Mouse (Mus musculus) spleen, adult 2 months (tissue): ENCODE measurements around the gene Slc25a14. TPM values are rescaled to one million over a fixed set of nuclear protein-coding genes. Genes with fewer than 3 reads are reported as not detected.
A peak's percentile ranks its signal among the peaks of the same experiment; 100 is the strongest.

ENCODE experiments used
- DNase-seq, 2 experiments: peaks; one replicate each; pipeline versions ENCODE4 v3.0.0 to v3.0.0-alpha.2; 2012 to 2021; ENCODE audit warnings: low spot score in 2 of 2, low read depth in 1 of 2
- H3K27ac ChIP-seq: fragments of 200-500 bp; 2 replicates; pipeline ENCODE4 v1.5.1; 2012; ENCODE audit warnings: low read length, inconsistent platforms; ENCODE audit not compliant: insufficient read depth
- H3K27me3 ChIP-seq: fragments of 200-500 bp; 2 replicates; pipeline ENCODE4 v1.6.1; 2012; ENCODE audit warnings: mild to moderate bottlenecking, moderate library complexity, low read length, inconsistent platforms; ENCODE audit not compliant: control insufficient read depth, insufficient read depth
- H3K36me3 ChIP-seq: fragments of 200-500 bp; 2 replicates; pipeline ENCODE4 v1.6.1; 2012; ENCODE audit warnings: mild to moderate bottlenecking, low read length, inconsistent platforms; ENCODE audit not compliant: control insufficient read depth, insufficient read depth
- H3K4me1 ChIP-seq: fragments of 200-500 bp; 2 replicates; pipeline ENCODE4 v1.6.1; 2011; ENCODE audit warnings: inconsistent platforms; ENCODE audit not compliant: control insufficient read depth, insufficient read depth, insufficient read length
- H3K4me3 ChIP-seq: fragments of 200-500 bp; 2 replicates; pipeline ENCODE4 v1.5.1; 2011; ENCODE audit warnings: mild to moderate bottlenecking, inconsistent platforms; ENCODE audit not compliant: insufficient read depth, insufficient read length; ENCODE audit errors: extremely low read depth
- CTCF ChIP-seq: fragments of 200-500 bp; IDR thresholded peaks from 2 replicates; pipeline ENCODE4 v1.5.1; 2011; ENCODE audit warnings: mild to moderate bottlenecking, inconsistent platforms; ENCODE audit not compliant: insufficient read depth, insufficient read length, insufficient replicate concordance; ENCODE audit errors: extremely low read depth
- POLR2A ChIP-seq: fragments of 200-500 bp; IDR thresholded peaks from 2 replicates; pipeline ENCODE4 v1.6.1; 2011; ENCODE audit warnings: low read depth, low read length, inconsistent platforms
- WGBS: fragments of 180-500 bp; shearing (Covaris S2); methylation state at CpG from one replicate; pipeline ENCODE4 v1.1.7; 2018; 5-methylcytosine and 5-hydroxymethylcytosine counted together
- polyA plus RNA-seq: library from polyadenylated mRNA; depleted of rRNA; stranded (reverse); fragments of >200 nt; gene quantifications from 2 replicates; pipeline ENCODE4 v1.2.3, GENCODE M21; 2012; rRNA removed

Gene Slc25a14
- polyA plus RNA-seq, 1 experiment, result 1.3 TPM

DNA sequence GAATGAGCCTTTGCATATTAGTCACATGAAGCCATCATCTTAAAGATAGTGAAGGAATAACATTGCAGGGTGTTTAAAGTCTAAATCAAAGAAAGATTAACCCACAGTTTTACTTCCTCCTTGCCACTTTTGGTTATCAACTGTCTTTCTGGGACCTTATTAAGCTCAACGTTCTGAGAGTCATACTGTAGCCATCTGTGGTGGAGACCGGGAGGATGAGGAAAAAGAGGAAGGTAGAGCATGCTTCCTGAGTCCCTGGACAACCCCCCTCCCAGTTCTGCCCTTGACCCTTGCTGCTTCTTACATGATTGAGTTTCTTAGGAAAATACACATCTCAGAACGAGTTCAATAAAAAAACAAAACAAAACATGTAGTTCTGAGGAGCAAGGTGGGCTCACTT, 48.5 kb downstream of the Slc25a14 start:
- Histone ChIP-seq H3K27ac (no peak overlapping the region), H3K4me1 (no peaks in the 10 kb centered on the region), H3K27me3 (no peaks in the 10 kb centered on the region), H3K36me3 (no peaks in the 10 kb centered on the region), H3K4me3 (no peak overlapping the region)
- no peak for DNase-seq
- 19% methylated on average over 3 of the region's 3 CpGs for WGBS
- TF ChIP-seq POLR2A (no peak), CTCF (no peak)

DNA sequence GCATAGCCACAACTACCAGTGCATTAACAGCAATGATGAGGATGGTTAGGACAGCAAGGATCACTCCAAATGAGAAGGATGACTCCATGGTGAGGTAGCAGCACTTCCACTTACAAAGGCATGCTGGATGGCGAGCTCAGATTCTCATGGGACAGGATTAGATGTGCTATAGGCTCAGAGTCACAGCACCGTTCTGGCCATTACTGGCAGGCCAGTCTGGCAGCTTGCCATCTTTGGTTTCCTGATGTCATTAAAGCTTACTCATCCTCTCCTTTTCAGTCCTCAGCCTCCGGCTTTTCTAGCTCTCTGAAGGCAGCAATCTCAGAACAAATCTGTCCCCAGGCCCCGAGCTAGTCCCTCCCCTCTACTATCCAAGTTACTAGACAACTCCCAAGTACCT, 51.0 kb downstream of the Slc25a14 start, which contains the start of gene Gpr119:
TSS of gene Gpr119 (minus strand) at position 308 of the 400 bp plus-strand sequence.
- Histone ChIP-seq H3K36me3 (no peaks in the 10 kb centered on the region), H3K4me3 (no peak within 1 kb of the TSS), H3K27me3 (no peaks in the 10 kb centered on the region), H3K4me1 (no peaks in the 10 kb centered on the region), H3K27ac (no peak within 1 kb of the TSS)
- DNase-seq, result no peak
- WGBS, result 61% methylated on average over 4 of the region's 4 CpGs
- TF ChIP-seq POLR2A, result no peak
- no peak for TF ChIP-seq CTCF

DNA sequence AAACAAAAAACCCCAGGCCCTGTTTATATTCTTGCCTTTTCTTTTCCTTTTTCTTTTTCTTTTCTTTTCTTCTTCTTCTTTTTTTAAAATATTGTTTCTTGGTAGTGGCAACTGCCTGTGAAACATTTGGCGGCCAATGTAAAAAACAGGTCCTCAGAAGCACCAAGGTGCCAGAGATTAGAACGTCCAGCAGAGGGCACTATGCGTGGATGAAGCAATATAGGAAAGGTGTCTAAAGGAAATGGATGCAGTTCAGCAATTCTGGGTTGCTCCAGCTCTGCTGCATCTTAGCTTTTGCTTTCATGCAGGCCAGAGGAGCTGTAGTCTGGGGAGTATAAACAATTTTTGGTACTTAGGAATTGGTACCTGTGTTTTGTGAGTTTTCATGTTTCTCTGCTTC, 60.2 kb downstream of the Slc25a14 start:
- TF ChIP-seq CTCF, result peak; percentile 34; the same call in 1 of the 2 replicates
- no peak for TF ChIP-seq POLR2A
- DNase-seq, result peak; percentile 3 to 41
- no peaks in the 10 kb centered on the region for H3K4me1 ChIP-seq
- no peaks in the 10 kb centered on the region for H3K36me3 ChIP-seq
- H3K4me3 ChIP-seq, result no peak overlapping the region
- H3K27me3 ChIP-seq, result no peaks in the 10 kb centered on the region
- 13% methylated on average over 3 of the region's 3 CpGs for WGBS
- H3K27ac ChIP-seq, result no peak overlapping the region

DNA sequence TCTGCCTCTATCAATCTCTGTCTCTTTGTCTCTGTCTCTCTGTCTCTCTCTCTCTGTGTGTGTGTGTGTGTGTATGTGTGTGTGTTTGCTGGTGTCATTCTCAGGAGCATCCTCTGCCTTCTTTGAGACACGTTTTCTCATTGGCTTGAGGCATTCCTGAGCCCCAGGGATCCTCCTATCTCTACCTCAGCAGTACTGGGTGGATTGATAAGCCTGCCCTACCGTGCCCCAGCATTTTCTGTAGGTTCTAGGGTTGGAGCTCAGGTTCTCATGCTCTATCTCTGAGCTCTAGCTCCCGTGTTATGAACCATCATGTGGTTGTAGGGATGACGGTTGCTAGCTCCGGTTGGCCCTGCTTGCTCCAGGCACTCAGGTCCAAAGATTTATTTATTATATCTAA, 60.6 kb downstream of the Slc25a14 start:
- DNase-seq, result no peak
- TF ChIP-seq CTCF, result no peak
- no peak for TF ChIP-seq POLR2A
- no peaks in the 10 kb centered on the region for H3K36me3 ChIP-seq
- H3K4me1 ChIP-seq, result no peaks in the 10 kb centered on the region
- H3K27ac ChIP-seq, result no peak overlapping the region
- no peak overlapping the region for H3K4me3 ChIP-seq
- no peaks in the 10 kb centered on the region for H3K27me3 ChIP-seq
- 70% methylated on average over 5 of the region's 5 CpGs for WGBS

DNA sequence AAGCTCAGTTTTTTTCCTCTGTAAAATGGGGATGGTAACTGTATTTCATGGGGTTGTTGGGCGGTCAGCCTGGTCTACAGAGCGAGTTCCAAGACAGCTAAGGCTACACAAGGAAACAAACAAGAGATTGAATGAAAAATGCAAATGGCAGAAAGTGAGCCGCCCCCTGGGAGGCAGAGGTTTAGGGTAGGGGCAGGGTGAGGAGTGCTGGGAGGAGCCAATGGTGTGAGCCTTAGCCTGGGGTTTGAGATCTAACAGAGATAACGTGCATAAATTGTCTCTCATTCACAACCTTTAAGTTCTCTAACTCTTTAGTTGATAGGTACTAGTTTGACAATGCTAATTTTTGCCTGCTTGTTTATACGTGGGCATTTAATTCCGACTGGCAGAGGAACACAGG, 71.2 kb downstream of the Slc25a14 start:
- 0 out of 2 replicates have a peak, but pooled peaks cover 1% of the 10 kb centered on the region for H3K36me3 ChIP-seq
- peak overlapping the region; percentile 28 for H3K4me3 ChIP-seq
- 34% methylated on average over 6 of the region's 6 CpGs for WGBS
- peaks cover 4% of the 10 kb centered on the region; the same call in 1 of the 2 replicates for H3K4me1 ChIP-seq
- TF ChIP-seq POLR2A (no peak), CTCF (no peak)
- no peak for DNase-seq
- no peak overlapping the region for H3K27ac ChIP-seq
- H3K27me3 ChIP-seq, result no peaks in the 10 kb centered on the region

DNA sequence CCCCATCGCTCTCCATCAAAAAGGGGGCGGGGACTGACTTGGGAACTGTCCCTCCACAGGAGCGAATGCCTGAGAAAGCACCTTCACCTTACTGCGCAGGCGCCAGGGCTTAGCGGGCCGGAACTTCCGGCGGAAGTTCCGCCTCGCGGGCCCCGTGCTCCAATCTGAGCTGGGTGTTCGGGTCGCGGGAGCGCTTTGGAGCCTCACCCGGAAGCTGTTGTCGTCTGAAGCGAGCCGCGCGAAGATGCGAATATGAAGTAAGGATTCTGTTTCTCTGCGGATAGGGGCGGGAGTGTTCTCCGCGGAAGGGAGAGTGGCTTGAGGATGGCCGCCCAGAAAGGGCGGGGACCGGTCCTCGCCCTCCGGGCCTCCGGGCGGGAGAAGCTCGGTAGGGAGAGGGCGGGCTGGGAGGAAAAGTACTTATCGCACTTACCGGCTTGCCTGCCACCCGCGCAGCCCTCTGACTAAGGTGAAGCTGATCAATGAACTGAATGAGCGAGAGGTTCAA, 71.7 kb downstream of the Slc25a14 start, which contains the start of gene Rbmx2:
TSS of gene Rbmx2 (plus strand) at position 141 of the 508 bp plus-strand sequence.
- Histone ChIP-seq H3K27me3 (no peaks in the 10 kb centered on the region), H3K27ac (no peak within 1 kb of the TSS), H3K36me3 (0 out of 2 replicates have a peak, but pooled peaks cover 1% of the 10 kb centered on the region), H3K4me1 (peaks cover 4% of the 10 kb centered on the region; the same call in 1 of the 2 replicates), H3K4me3 (peak within 1 kb of the TSS; percentile 67)
- 18% methylated on average over 42 of the region's 42 CpGs for WGBS
- TF ChIP-seq POLR2A (no peak), CTCF (no peak)
- peak; percentile 77 to 85 for DNase-seq

DNA sequence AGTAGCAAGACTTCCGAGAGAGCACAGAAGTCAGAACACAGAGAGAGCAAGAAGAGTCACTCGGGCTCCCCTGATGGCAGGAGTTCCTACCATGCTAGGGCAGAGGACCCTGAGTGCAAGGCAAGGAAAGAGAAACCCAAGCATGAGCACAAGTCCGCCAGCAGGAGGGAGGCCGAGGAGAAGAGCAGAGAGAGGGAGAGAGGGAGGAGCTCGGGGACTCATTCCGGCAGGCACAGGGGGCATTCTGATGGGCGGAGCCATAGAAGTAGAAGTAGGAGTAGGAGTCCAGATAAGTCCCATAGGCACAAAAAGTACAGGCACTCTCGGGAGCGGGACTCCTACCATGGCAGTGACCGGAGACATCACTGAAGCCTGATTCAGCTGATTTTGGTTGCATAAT, 86.5 kb downstream of the Slc25a14 start:
- WGBS, result 90% methylated on average over 10 of the region's 10 CpGs
- Histone ChIP-seq H3K4me3 (no peak overlapping the region), H3K27ac (no peak overlapping the region), H3K36me3 (peaks cover 3% of the 10 kb centered on the region; the same call in 1 of the 2 replicates), H3K4me1 (no peaks in the 10 kb centered on the region), H3K27me3 (no peaks in the 10 kb centered on the region)
- no peak for DNase-seq
- TF ChIP-seq CTCF, result no peak

Other genes starting within 250 kb of the Slc25a14 start
- 42.0 and 46.3 TPM in 2 replicates for gene Elf4, start 160.3 kb upstream of the Slc25a14 start, polyA plus RNA-seq
- 3.5 and 4.7 TPM in 2 replicates for gene Aifm1, start 109.8 kb upstream of the Slc25a14 start, polyA plus RNA-seq
- gene Rab33a, start 104.1 kb upstream of the Slc25a14 start, polyA plus RNA-seq, result 0.07 and 0.32 TPM in 2 replicates
- 2.2 and 2.5 TPM in 2 replicates for gene Zfp280c, start 28.9 kb upstream of the Slc25a14 start, polyA plus RNA-seq
- gene Gpr119, start 51.1 kb downstream of the Slc25a14 start, polyA plus RNA-seq, result not detected in 2 replicates
- gene Rbmx2, start 71.6 kb downstream of the Slc25a14 start, polyA plus RNA-seq, result 1.2 and 1.3 TPM in 2 replicates